Mouse (Mus musculus): ENCODE results near the gene Gapdhs.

DNA sequence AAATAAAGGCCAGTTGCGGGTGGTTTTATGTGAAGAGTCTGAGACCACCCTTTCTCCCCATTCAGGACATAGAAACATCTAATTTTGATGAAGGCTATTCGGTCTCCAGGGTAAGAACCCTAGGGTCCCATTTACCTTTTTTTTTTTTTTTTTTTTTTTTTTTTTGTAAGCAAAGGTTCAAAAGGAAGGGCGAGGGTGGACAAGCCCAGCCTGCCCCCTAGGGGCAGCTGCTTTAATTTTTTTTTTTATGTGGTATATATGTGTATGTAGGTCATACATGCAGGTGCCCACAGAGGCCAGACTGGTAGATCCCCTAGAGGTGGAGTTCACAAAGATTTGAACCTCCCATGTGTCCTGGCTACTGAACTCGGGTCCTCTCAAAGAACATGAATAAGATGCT is 22.9 kb upstream of the Gapdhs start:
- TF ChIP-seq TAL1 (IDR thresholded peaks at IDR 0.05; ENCODE audit: low read length) (no peak), GATA1 (IDR thresholded peaks at IDR 0.05; ENCODE audit: low read length) (no peak)

Data from erythroblast, embryonic 14.5 days (primary cell).